Mouse (Mus musculus) megakaryocyte-erythroid progenitor cell, adult 5-6 weeks (primary cell): ENCODE measurements around the gene Mblac1. TPM values are rescaled to one million over a fixed set of nuclear protein-coding genes. Genes with fewer than 3 reads are reported as not detected.

ENCODE experiments used
- ATAC-seq: replicated peaks from 2 replicates; pipeline ENCODE4 v1.8.0; 2016; ENCODE audit warnings: mild to moderate bottlenecking, inconsistent platforms; ENCODE audit not compliant: severe bottlenecking, poor library complexity, low FRiP score, low TSS enrichment
- total RNA-seq, 2 experiments: library from RNA; stranded (forward) in 1 of 2; stranded (reverse) in 1 of 2; fragments of 200-1000, 215-1000 nt in 1 of 2; fragments of >200 nt in 1 of 2; fragmentation: Nextera tagmentation in 1 of 2; gene quantifications; 2 replicates each; pipeline ENCODE4 v1.2.3; 2014 to 2017

Mblac1 gene
- total RNA-seq (2014; fragmentation: Nextera tagmentation) (5.1 and 8.0 TPM in 2 replicates), total RNA-seq (2017) (2.5 and 8.3 TPM in 2 replicates)

DNA sequence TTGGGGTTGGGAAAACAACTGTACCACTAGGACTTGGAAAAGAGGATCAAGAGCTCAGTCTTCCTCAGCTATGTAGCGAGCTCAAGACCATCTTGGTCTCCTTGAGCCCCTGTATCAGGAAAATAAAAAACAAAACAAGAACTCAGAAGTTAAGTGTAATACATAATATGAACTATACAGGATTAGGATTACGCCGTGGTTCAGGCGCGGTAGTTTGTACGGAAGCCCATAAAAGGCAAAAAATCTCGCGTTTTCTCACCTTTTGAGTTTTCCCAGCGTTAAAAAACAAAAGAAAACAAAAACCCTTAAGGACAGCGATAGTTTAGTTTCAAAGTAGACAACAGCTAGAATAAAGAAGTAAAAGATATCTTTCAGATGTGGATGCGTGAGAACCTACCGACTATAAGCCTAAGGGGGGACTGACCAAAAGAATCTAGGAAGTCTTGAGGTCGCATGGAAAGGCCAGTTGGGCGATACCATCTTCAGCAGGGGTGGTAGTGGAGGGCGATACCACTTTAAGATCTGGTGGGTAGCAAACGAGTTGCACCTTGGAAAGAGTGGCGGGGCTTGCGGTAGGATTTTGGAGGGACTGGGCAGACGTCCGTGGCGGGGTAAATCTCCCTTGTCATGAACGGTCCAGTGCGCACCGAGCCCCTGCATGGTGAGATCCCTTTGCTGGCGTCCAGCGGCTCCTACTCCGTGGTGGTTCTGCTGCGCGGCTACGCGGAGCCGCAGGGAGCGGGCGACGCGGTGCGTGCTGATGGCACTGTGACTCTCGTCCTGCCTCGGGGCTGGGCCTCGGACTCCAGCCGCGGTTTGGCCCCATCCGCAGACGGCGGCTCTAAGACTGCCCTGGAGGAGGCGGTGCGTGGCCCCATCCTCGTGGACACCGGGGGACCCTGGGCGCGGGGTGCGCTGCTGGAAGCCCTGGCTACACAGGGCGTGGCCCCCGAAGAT lies at the start of gene Mblac1:
Gene Mblac1, plus strand, starts transcription at position 544 of the 957 bp plus-strand sequence.
- ATAC-seq, result peak; percentile 79

DNA sequence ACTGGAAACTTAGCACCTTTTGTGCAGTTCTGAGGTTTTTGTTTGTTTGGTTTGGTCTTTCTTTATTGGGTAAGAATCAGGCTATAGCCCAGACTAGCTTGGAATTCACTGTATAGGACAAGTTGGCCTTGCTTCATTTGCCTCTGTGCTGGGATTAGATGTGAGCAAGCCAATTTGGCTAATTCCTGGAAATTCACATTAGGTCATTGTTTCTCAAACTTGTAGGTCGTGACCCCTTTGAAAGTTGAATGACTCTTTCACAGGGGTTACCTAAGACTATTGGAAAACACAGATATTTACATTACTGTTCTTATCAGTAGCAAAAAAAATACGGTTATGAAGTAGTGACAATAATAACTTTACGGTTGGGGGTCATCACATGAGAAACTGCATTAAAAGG lies 39.7 kb upstream of the Mblac1 start:
- no peak for ATAC-seq

DNA sequence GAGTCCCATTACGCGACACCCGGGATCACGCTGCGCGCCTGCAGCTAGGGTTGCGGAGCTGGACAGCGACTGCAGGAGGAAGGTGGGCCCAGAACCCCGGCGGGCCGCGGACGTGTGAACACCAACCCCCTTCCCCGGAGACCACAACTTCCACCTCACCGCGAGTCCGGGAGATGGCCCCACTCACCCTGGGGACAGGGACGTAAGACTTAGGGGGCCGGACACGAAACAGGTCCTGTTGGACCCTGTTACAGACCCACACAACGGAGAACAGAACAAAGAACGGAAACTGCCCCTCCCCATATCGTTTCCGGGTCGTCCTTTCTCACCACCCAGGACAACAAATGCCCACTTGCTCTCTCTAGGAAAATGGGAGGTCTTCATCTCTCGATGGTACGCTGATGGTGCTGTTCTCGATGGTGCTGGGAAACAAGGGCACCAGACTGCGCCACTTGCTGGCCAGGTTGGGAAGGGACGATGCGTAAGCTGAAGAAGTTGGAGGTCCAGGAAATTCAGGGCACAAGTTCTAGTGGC lies 38.6 kb upstream of the Mblac1 start, which contains the start of gene Zfp113:
Gene Zfp113, minus strand, starts transcription at position 302 of the 534 bp plus-strand sequence.
- ATAC-seq, result peak; percentile 98

DNA sequence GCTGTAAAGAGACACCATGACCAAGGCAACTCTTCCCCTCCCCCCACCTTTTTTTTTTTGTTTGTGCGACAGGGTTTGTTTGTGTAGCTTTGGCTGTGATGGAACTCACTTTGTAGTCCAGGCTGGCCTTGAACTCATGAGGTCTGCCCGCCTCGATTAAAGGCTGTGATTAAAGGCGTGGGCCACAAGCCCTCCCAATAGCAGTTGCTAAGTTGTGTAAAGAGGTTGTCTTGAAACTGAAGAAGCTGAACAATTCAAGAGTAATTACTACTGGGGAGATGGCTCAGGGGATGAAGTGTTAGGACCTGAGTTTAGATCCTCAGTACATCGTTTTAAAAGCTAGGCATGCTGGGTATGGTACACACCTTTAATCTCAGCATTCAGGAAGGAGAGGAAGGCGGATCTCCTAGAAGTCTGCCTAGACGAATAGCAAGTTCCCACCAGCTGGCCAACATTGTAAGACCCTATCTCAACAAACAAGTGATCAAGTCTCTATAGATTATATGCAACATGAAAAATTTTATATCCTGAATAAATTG lies 33.8 kb upstream of the Mblac1 start:
- ATAC-seq, result no peak

DNA sequence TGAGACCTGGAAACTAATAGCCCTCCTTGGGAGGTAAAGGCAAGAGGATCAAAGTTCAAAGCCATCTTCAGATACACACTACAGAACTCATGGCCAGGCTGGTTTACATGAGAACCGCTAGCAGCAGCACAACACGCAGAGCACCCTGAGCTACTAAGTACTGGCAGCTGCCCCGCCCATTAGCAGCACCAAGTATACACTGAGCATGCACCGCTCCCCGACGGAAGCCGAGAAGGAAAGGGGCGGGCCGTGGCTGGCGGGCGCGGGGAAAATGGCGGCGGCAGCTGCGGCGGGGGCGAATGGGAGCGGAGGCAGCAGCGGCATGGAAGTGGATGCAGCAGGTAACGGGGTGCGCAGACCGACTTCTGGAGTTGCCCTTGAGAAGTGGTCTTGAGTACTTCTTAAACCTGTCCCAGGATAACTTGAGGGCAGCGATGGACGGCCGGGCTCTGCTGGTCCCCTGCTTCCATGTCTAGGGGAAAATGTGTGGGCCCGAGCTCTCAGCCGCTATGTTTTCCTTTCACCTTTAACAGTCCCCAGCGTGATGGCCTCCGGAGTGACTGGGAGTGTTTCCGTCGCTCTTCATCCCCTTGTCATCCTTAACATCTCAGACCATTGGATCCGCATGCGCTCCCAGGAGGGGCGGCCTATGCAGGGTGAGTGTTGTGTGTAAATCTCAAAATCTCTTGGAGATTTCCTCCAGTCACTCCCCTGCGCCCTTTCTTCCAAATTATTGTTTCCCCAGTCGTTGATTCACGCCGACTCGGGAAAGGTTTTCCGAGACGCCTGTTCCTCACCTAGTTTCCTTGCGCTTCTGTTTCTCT lies 33.1 kb upstream of the Mblac1 start, which contains the start of gene Cops6:
Gene Cops6, plus strand, starts transcription at position 230 of the 824 bp plus-strand sequence.
- ATAC-seq, result peak; percentile 90

DNA sequence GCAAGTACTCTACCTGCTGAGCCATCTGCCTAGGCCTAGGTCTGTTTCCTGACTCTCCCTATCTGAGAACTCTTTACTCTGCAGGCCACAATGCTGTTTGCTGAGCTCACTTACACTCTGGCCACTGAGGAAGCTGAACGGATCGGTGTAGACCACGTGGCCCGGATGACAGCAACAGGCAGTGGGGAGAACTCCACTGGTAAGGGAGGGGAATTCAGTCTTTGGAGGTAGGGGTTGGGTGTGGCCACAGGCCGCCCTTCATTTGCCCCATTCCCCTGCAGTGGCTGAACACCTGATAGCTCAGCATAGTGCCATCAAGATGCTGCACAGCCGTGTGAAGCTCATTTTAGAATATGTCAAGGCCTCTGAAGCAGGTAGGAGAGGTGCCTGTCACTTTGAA lies 31.1 kb upstream of the Mblac1 start:
- ATAC-seq, result 0 out of 2 replicates have a peak, but pooled peaks have one; percentile 2

DNA sequence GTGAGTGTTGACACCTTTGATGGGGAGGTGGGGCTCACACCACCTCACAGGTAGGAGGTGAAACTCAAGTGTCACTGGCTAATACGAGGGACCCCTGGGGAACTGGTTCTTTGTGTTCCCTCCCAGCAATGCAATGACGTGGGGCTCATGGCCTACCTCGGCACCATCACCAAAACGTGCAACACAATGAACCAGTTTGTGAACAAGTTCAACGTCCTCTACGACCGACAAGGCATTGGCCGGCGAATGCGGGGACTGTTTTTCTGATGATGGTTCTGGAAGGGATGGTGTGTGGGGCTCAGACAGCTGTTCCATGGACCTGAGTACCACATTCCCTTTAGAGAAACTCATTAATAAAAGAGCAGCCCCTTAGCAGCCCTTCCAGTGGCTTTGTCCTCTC lies 30.5 kb upstream of the Mblac1 start:
- ATAC-seq, result no peak

DNA sequence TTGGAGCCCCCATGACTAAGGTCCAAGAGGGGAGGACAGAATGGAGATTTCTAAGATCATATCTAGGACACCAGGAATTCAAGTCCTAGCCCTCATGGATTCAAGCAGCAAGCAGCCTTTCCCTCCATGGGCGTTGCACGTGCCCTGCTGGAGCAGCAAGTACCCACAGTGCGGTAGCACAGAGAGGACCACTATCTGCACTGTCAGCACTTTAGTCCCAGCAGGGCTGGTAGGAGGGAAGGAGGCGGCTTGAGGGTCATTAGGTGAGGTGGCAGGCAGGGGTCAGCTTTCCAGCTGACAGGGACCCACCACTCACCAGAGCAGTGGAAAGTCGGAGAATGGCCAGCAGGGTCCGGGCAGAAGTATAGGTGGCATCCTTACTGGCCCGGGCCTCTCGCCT lies 28.5 kb upstream of the Mblac1 start:
- no peak for ATAC-seq

DNA sequence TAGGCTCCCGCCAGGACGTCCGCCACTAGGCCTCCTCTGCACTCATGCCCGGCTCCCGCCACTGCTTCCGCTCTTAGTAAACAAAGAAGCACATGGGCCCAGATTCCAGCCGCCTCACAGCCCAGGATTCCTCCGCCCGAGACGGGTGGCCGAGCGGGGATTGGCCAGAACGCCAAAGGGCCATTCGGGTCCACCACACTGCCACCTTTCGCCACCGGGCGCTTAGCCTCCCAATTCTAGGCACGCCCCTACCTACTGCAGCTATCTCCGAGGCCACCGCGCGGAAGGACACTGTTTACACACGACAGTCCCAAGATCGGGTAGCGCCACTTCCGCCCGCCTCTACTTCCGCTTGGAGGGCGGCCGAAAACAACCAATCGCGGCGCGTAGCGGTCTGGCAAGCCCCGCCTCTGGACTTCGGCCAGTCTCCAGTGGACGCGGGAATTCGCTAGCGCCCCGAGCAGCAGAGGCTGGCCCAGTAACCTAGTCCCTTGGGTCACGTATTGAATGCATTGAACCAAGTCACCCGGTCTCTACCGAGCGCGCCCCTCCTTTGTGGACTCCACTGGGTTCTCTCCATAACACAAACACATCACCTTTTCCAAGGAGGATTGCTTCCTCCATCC lies 23.1 kb upstream of the Mblac1 start:
- peak; percentile 65 for ATAC-seq

DNA sequence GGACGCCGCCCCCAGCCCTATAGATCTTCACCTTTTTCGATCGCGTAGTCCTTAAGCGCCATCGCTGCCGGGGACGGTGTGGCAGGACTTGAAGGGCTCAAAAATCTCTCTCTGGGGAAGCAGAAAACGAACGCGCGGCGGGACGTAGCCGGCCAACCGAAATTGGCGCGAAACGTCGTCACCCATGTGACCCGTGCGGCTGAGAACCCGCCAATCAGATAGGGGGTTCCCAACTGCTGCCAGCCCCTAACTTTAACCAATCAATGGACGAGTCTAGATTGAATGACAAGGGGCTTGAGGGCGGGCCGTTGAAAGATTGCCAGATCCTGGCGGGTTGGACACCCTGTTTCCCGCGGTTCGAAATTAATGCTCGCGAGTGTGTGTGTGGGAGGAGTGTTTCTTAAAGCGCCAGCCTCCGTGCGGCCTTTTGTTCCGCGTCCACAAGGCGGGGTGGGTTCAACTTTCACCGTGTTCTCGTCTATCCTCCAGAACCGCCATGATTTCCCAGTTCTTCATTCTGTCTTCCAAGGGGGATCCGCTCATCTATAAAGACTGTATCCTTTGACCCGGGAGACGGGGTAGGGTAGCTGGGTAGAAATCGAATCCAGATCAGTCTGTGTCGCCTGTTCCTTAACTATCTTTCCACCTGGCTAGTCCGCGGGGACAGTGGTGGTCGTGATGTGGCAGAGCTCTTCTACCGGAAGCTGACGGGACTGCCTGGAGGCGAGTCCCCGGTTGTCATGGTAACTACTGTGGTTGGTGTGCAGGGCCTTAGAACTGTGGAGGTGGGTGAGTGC lies 22.2 kb upstream of the Mblac1 start, which contains the start of the genes Ap4m1 and Mcm7:
Gene Ap4m1, plus strand, starts transcription at position 308 of the 797 bp plus-strand sequence.
Gene Mcm7, minus strand, starts transcription at position 728 of the 797 bp plus-strand sequence.
- peak; percentile 72 for ATAC-seq

DNA sequence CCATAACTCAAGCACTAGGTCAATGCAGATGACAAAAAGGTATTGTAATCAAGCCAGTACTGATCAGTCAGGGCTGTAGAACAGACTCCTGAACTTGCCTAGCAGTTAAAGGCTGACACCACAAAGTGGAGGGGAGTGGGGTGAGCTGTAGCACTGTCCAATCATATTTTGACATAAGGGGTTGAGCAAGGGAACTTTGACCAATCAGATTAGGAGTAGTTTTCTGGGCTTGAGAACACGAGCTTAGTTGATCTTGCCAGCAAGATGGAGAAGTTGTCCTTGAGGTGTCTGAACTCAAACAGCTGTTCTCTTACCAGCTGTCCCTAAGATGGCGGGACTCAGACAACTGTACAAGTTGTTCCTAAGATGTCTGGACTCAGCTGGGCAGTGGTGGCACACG lies 20.9 kb upstream of the Mblac1 start:
- no peak for ATAC-seq

DNA sequence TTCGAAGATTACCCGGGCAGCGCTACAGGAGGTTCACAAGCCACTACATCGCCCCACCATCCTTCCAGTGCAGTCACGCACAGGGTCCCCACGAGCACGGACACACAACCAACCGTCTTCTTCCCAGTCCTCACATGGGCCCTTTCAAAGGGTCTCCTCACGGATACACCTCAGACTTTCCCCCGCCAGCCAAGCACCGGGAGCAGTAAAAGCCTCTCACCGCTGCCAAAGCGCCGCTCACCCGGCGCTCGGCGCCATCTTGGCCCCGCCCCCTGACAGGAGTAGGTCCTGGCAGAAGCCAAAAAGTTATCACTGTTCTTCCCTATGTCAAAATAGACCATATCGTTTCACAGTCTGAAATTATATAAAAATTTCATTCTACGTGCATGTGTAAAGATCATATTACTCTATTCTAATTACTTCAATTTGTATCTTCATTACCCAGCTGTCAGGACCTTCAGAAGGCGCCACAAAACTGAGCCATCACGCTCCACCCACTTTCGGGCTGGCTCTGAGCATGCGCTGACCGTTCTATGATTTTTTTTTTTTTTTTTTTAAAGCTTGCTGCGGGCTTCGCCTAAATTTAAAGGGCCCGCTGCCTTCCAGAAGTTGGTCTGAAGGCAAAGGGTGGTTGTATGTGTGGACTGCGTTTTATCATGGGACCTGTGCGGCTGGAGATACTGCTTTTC lies 7.0 kb upstream of the Mblac1 start, which contains the start of the genes Taf6 and Cnpy4:
Gene Taf6, minus strand, starts transcription at position 502 of the 689 bp plus-strand sequence.
Gene Cnpy4, plus strand, starts transcription at position 536 of the 689 bp plus-strand sequence.
- ATAC-seq, result peak; percentile 69

DNA sequence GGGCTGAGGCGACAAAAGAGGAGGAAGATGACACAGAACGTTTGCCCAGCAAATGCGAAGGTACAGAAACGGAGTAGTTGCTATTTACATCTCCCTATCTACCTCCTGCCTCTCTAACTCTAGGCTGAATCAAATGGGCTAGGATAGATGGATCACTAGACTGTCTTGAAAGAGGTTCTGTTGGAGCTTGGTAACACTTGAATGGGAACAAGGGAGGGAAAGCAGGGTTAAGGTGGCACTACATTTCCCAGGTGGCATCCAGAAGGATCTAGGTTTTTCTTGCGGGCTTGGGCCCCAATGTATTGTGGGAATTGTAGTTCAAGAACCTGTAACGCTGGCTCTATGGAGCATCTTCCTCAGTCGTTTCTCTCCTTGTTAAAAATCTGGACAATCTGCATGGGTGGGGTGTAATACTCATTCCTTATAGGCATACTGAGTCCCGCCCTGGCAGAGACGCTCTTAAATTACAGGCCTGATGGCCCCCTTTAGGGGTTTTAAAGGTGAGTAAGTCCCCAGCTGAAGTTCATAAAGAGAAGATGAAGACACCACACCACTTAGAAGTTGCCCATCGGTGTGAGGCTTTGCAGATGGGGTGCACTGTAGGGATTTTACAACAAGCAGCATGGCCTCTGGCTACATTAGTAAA lies 6.3 kb upstream of the Mblac1 start:
- ATAC-seq, result peak; percentile 75

DNA sequence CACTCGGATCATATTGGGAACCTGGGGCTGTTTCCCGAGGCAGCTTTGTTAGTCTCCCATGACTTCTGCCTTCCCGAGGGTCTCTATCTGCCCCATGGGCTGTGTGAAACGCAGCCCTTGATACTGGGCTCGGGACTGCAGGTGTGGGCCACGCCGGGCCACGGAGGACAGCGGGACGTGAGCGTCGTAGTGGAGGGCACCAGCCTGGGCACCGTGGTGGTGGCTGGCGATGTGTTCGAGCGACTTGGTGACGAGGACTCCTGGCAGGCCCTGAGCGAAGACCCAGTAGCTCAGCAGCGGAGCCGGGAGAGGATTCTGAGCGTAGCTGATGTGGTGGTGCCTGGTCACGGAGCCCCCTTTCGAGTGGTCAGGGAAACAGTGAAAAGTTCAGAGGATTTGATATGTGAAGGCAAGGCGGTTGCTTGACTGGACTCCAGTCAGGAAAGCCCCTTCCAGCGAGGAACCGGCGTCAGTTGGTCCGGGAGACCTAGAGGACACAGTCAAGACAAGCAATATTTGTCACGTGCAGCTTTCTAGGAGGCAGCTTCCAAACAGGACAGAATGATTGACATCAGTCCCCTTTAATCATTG lies 736 bp downstream of the Mblac1 start:
- ATAC-seq, result peak; percentile 60

DNA sequence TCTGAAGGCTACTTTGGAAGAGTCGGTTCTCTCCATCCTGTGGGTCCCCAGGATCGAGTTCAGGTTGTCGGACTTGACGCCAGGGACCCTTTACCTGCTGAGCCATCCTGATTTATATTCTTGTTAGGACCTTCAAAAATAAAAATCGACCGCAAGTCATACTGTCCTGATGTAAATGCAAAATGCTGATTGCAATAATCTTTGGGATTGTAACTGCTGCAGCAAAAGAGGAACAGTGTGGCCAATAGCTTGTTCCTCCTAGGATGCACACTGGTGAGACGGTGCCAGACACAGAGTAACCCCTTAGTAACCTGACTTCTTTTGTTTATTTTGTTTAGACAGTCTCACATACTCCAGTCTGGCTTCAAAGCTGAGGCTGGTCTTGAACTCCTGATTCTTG lies 1.3 kb downstream of the Mblac1 start:
- ATAC-seq, result no peak

DNA sequence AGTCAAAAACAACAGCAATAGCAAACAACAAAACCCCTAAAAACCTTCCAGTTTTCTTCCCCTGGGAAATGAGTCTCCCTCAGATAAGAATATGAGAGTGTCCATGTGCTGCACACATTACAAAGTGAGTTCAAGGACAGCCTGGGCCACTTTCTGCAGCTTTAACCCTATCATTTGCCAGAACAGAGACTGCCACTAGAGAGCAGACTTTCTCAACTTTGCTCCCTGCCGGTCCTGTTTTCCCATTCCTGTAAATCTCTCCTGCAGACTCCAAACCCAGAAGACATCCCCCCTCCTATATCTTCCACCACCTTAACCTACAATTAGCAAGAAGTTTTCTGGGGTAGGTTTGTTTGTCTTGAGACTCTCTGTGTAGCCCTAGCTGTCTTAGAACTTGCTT lies 5.5 kb downstream of the Mblac1 start:
- ATAC-seq, result no peak
